Mouse (Mus musculus) MN1 (cell line): ENCODE data around the gene Ncoa7.

Source experiments
- DNase-seq: peaks from one replicate; pipeline ENCODE4 v3.0.0-alpha.2; 2016; ENCODE audit warnings: low spot score

The Ncoa7 gene

GRCm38 (mm10) chr10:30802681-30803586 lies at the start of gene Ncoa7:
TSS of gene Ncoa7 (minus strand) at chr10:30803326.
- DNase-seq: peak; percentile 97

- no peak for DNase-seq
Measured at GRCm38 (mm10) chr10:30845101-30845825, 42.1 kb upstream of the Ncoa7 start.

- no peak for DNase-seq
Measured at GRCm38 (mm10) chr10:30844191-30845010, 41.3 kb upstream of the Ncoa7 start.

- no peak for DNase-seq
Measured at GRCm38 (mm10) chr10:30843438-30844190, 40.5 kb upstream of the Ncoa7 start.

- DNase-seq: peak; percentile 94
Measured at GRCm38 (mm10) chr10:30842643-30843437, 39.7 kb upstream of the Ncoa7 start, which contains the start of gene Hey2. TSS of gene Hey2 (minus strand) at chr10:30842801.

- peak; percentile 23 for DNase-seq
Measured at GRCm38 (mm10) chr10:30842228-30842627, 39.1 kb upstream of the Ncoa7 start.

GRCm38 (mm10) chr10:30840824-30841223 lies 37.7 kb upstream of the Ncoa7 start:
- no peak for DNase-seq

GRCm38 (mm10) chr10:30838188-30838587 lies 35.1 kb upstream of the Ncoa7 start:
- no peak for DNase-seq

- DNase-seq: peak; percentile 53
Measured at GRCm38 (mm10) chr10:30825049-30825448, 21.9 kb upstream of the Ncoa7 start.

- DNase-seq: peak; percentile 97
Measured at GRCm38 (mm10) chr10:30810967-30811293, 7.8 kb upstream of the Ncoa7 start.

GRCm38 (mm10) chr10:30810247-30810966 lies 7.3 kb upstream of the Ncoa7 start:
- peak; percentile 64 for DNase-seq

- peak; percentile 78 for DNase-seq
Measured at GRCm38 (mm10) chr10:30803587-30804253, 594 bp upstream of the Ncoa7 start.

GRCm38 (mm10) chr10:30802033-30802432 lies 1.1 kb downstream of the Ncoa7 start:
- DNase-seq: peak; percentile 67

GRCm38 (mm10) chr10:30799713-30800450 lies 3.2 kb downstream of the Ncoa7 start:
- no peak for DNase-seq

GRCm38 (mm10) chr10:30796469-30797261 lies 6.5 kb downstream of the Ncoa7 start:
- no peak for DNase-seq

GRCm38 (mm10) chr10:30791016-30791415 lies 12.1 kb downstream of the Ncoa7 start:
- DNase-seq: no peak

GRCm38 (mm10) chr10:30789521-30789920 lies 13.6 kb downstream of the Ncoa7 start:
- no peak for DNase-seq

- DNase-seq: no peak
Measured at GRCm38 (mm10) chr10:30788340-30788721, 14.8 kb downstream of the Ncoa7 start.
